Mouse (Mus musculus): Measurements from ENCODE around the gene P2ry6.
A peak's percentile ranks its signal among the peaks of the same experiment; 100 is the strongest.

The P2ry6 gene

GRCm38 (mm10) chr7:100984452-100985395, 10.3 kb upstream of the P2ry6 start:
- DNase-seq = peak; percentile 73

GRCm38 (mm10) chr7:100979175-100979574, 4.7 kb upstream of the P2ry6 start:
- DNase-seq = peak; percentile 91

GRCm38 (mm10) chr7:100978171-100978570, 3.7 kb upstream of the P2ry6 start:
- no peak for DNase-seq

GRCm38 (mm10) chr7:100972875-100973274, 1.6 kb downstream of the P2ry6 start:
- DNase-seq = no peak

GRCm38 (mm10) chr7:100968874-100969659, 5.4 kb downstream of the P2ry6 start:
- no peak for DNase-seq

- DNase-seq = no peak
Observed at GRCm38 (mm10) chr7:100968376-100968775, 6.1 kb downstream of the P2ry6 start.

- DNase-seq = no peak
Observed at GRCm38 (mm10) chr7:100967850-100968249, 6.6 kb downstream of the P2ry6 start.

GRCm38 (mm10) chr7:100966014-100966413, 8.4 kb downstream of the P2ry6 start:
- no peak for DNase-seq

GRCm38 (mm10) chr7:100965079-100965478, 9.4 kb downstream of the P2ry6 start:
- peak; percentile 41 for DNase-seq

GRCm38 (mm10) chr7:100964242-100964641, 10.2 kb downstream of the P2ry6 start:
- no peak for DNase-seq

- no peak for DNase-seq
Observed at GRCm38 (mm10) chr7:100963381-100963780, 11.1 kb downstream of the P2ry6 start.

- no peak for DNase-seq
Observed at GRCm38 (mm10) chr7:100961146-100961545, 13.3 kb downstream of the P2ry6 start.

GRCm38 (mm10) chr7:100960462-100960861, 14.0 kb downstream of the P2ry6 start:
- no peak for DNase-seq

GRCm38 (mm10) chr7:100958426-100958825, 16.0 kb downstream of the P2ry6 start:
- DNase-seq = no peak

- no peak for DNase-seq
Observed at GRCm38 (mm10) chr7:100952686-100953085, 21.8 kb downstream of the P2ry6 start.

GRCm38 (mm10) chr7:100951903-100952302, 22.5 kb downstream of the P2ry6 start:
- DNase-seq = peak; percentile 62

- peak; percentile 72 for DNase-seq
Observed at GRCm38 (mm10) chr7:100950481-100951010, 23.9 kb downstream of the P2ry6 start.

- DNase-seq = no peak
Observed at GRCm38 (mm10) chr7:100950031-100950430, 24.4 kb downstream of the P2ry6 start.

- DNase-seq = no peak
Observed at GRCm38 (mm10) chr7:100944738-100945137, 29.7 kb downstream of the P2ry6 start.

GRCm38 (mm10) chr7:100944306-100944705, 30.1 kb downstream of the P2ry6 start:
- no peak for DNase-seq

- peak; percentile 77 for DNase-seq
Observed at GRCm38 (mm10) chr7:100942789-100943615, 31.4 kb downstream of the P2ry6 start.

GRCm38 (mm10) chr7:100941169-100941568, 33.3 kb downstream of the P2ry6 start:
- DNase-seq = peak; percentile 29

GRCm38 (mm10) chr7:100938106-100938505, 36.3 kb downstream of the P2ry6 start:
- no peak for DNase-seq

Data from lung, postnatal 10 days (tissue).